In genomic region chr5:97126005-97126404, GRCm38 (mm10) we compare ENCODE assay signal across 8 mouse cellular contexts. TPM values are rescaled to one million over a fixed set of nuclear protein-coding genes. Genes with fewer than 3 reads are reported as not detected.
A peak's percentile ranks its signal among the peaks of the same experiment; 100 is the strongest.
DNase-seq lines count a peak whose midpoint lies in the region; ATAC-seq lines count a peak whose summit lies in the region.

No protein-coding gene starts in this region.

- ATAC-seq in CD4-positive, CD25-positive, alpha-beta regulatory T cell, adult 4 months = no peak
- peak; percentile 59 for ATAC-seq in inflammation-experienced regulatory T-cells, adult 6 months

- peak; percentile 50 for DNase-seq in CD4-positive, CD25-positive, alpha-beta regulatory T cell, adult 2 months (ENCODE audit: low read depth, low spot score)
- DNase-seq in right cerebral cortex, adult 18-20 months = peak; percentile 27
- no peak for DNase-seq in right cerebral cortex, postnatal 25 days
- DNase-seq in embryo, embryonic 9.5 days (ENCODE audit: extremely low spot score) = peak; percentile 65
- peak; percentile 67 for DNase-seq in lung, postnatal 10 days
- peak; percentile 78 for DNase-seq in retina, postnatal 1 day

RNA-seq across cellular contexts. Expression of gene Paqr3, which starts 14.6 kb away (rescaled TPM):
- polyA plus RNA-seq in CD4-positive, CD25-positive, alpha-beta regulatory T cell, adult 4 months (2017; shearing (Covaris generic)) = 1 to 10 TPM; 1.5 to 1.7 TPM
- polyA plus RNA-seq in inflammation-experienced regulatory T-cells, adult 6 months (2017; shearing (Covaris generic)) = 1 to 10 TPM in 2 of 3 experiments, under 1 TPM in 1; 0.87 to 1.7 (median 1.3) TPM
